Mouse (Mus musculus): ENCODE measurements at regions not wholly inside any gene's neighbourhood (a gene's known extent, or its start where the extent isn't known, plus 50 kb on each side); places are given as distances from the start of the nearest gene placed in this dataset.

DNA sequence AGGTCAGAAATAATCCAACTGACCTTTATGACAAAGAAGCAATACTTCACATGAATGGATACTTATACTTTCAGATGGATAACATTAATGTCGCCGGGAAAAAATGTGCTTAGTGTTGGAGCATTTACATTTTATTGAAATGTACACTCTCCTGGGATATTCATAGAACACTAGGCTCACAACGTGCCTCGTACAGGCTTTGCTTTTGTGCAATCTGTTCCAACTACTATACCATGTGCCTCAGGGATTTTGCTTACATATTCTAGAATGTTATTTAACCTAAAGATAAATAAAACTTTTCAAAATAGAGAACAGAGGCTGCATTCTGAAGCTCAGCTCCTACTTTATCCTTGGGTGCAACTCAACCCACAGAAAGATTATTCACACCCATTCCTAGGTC lies 75.8 kb upstream of the Hapln1 start:
- TF ChIP-seq ZC3H11A (IDR thresholded peaks at IDR 0.05; ENCODE audit: borderline replicate concordance, low read depth, low read length) (no peak), CHD2 (IDR thresholded peaks at IDR 0.05; ENCODE audit: low read depth, low read length) (no peak)

All from ES-E14 (cell line).